Mouse (Mus musculus) midbrain, embryonic 15.5 days (tissue): ENCODE measurements around the gene Tram2. TPM values are rescaled to one million over a fixed set of nuclear protein-coding genes. Genes with fewer than 3 reads are reported as not detected.
A peak's percentile ranks its signal among the peaks of the same experiment; 100 is the strongest.

Source experiments
- ATAC-seq: fragments of 200-750 bp; cut with Nextera tagmentation; replicated peaks from 2 replicates; pipeline ENCODE4 v1.8.0; 2017; ENCODE audit warnings: moderate TSS enrichment
- H3K27ac ChIP-seq: fragments of 300-500 bp; sonication (generic); 2 replicates; pipeline ENCODE4 v1.5.1; 2015; ENCODE audit warnings: mild to moderate bottlenecking, inconsistent platforms
- H3K27me3 ChIP-seq: fragments of 300-500 bp; sonication (generic); replicated peaks from 2 replicates; pipeline ENCODE4 v1.6.1; 2015; ENCODE audit warnings: inconsistent platforms
- H3K36me3 ChIP-seq: fragments of 300-500 bp; sonication (generic); replicated peaks from 2 replicates; pipeline ENCODE4 v1.6.1; 2015; ENCODE audit warnings: inconsistent platforms
- H3K4me1 ChIP-seq: fragments of 300-500 bp; sonication (generic); 2 replicates; pipeline ENCODE4 v1.6.1; 2015; ENCODE audit warnings: inconsistent platforms
- H3K4me2 ChIP-seq: fragments of 300-500 bp; sonication (generic); 2 replicates; pipeline ENCODE4 v1.6.1; 2015; ENCODE audit warnings: inconsistent platforms, mild to moderate bottlenecking, moderate library complexity
- H3K4me3 ChIP-seq: fragments of 300-500 bp; sonication (generic); 2 replicates; pipeline ENCODE4 v1.5.1; 2015; ENCODE audit warnings: mild to moderate bottlenecking, inconsistent platforms
- H3K9ac ChIP-seq: fragments of 300-500 bp; sonication (generic); 2 replicates; pipeline ENCODE4 v1.6.1; 2015; ENCODE audit warnings: mild to moderate bottlenecking, inconsistent platforms
- H3K9me3 ChIP-seq: fragments of 300-500 bp; sonication (generic); 2 replicates; pipeline ENCODE4 v1.6.1; 2016; ENCODE audit warnings: inconsistent platforms
- WGBS: fragments of 180-500 bp; shearing (Covaris S2); methylation state at CpG from one replicate; pipeline ENCODE4 v1.1.7; 2015; ENCODE audit warnings: mixed read lengths; 5-methylcytosine and 5-hydroxymethylcytosine counted together
- polyA plus RNA-seq: library from polyadenylated mRNA; unstranded; fragments of >200 nt; fragmentation: Nextera tagmentation; extraction: Ambion mirVana; gene quantifications from 2 replicates; pipeline ENCODE4 v1.2.1, GENCODE M21; 2015

The Tram2 gene
- polyA plus RNA-seq, 1 experiment from 2014 or later: 2.1 TPM

DNA sequence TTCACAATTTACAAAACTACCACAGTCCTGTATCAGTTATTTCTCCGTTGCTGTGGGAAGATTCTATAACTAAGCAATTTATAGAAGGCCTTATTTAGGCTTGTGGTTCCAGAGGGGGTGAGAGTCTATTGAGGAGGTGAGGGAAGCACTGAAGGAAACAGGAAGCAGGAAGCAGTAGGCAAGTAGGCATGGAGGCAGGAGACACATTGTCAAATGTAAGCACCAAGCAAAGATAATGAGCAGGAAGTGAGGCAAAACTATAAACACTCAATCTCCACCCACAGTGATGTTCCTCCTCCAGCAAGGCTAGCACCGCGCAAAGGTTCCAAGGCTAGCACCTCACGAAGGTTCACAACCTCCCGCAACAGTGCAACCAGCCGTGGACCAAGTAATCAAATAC is 97.3 kb downstream of the Tram2 start:
- no peaks in the 10 kb centered on the region for H3K27me3 ChIP-seq
- no peak overlapping the region for H3K9ac ChIP-seq
- 91% methylated on average over 6 of the region's 6 CpGs for WGBS
- no peak overlapping the region for H3K27ac ChIP-seq
- H3K9me3 ChIP-seq: no peaks in the 10 kb centered on the region
- H3K36me3 ChIP-seq: no peaks in the 10 kb centered on the region
- H3K4me1 ChIP-seq: no peaks in the 10 kb centered on the region
- H3K4me3 ChIP-seq: no peak overlapping the region
- no peak for ATAC-seq
- H3K4me2 ChIP-seq: no peak overlapping the region

DNA sequence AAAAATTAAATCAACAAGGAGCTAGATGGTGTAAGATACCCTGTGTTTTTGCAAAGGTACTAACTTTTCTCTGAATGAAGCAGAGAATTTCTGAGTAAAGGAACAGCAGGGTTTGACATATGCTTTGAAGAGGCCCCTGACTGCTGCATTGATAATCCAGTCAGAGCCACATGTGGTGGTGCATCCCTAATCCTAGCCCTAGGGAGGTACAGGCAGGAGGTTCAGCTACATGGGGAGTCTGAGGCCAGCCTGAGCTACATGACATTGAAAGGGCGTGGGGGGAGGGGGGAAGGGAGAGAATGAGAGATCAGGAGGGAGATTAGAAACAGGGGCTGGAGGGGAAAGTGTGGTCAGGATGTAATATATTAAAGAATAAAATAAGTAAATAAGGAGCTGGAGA is 98.5 kb downstream of the Tram2 start:
- 0 out of 2 replicates have a peak, but pooled peaks have one; percentile 54 for ATAC-seq
- H3K4me3 ChIP-seq: no peak overlapping the region
- H3K9ac ChIP-seq: no peak overlapping the region
- no peaks in the 10 kb centered on the region for H3K9me3 ChIP-seq
- no peak overlapping the region for H3K27ac ChIP-seq
- WGBS: 67% methylated on average over 1 of the region's 1 CpGs
- H3K27me3 ChIP-seq: no peaks in the 10 kb centered on the region
- H3K4me1 ChIP-seq: no peaks in the 10 kb centered on the region
- no peaks in the 10 kb centered on the region for H3K36me3 ChIP-seq
- H3K4me2 ChIP-seq: no peak overlapping the region

DNA sequence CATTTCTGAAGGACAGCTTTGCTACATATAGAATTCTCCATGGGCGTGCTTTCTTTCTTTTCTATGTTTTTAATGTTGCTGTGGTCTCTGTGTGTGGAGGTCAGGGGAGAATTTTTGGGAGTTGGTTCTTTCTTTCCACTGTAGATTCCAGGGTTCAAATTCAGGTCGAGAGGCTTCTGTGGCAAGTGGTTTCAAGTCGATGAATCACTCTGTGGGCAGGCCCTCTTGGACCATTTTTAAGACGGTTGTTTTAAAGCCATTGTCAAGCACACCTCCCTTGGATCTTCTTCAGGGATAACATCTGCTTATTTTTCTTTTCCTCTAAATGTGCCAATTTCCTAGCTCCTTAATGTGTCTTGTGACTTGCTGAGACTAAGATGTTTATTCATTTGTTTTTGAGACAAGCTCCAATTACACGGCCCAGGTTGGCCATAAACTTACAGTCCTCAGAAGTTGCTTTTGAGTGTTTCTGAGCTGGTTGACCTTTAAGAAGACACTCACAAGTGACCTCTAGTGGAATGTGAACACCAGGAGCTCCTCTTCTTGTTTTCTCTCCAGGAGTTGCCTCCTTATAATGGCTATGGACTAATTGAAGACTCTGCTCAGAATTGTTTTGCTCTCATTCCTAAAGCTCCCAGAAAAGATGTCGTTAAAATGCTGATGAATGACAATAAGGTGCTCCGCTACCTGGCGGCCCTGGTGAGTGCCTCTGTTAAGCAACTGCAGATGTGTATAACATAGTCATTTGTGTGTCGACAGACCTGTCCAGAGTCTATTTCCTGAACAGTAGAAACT is 104.5 kb downstream of the Tram2 start:
- no peak overlapping the region for H3K4me2 ChIP-seq
- H3K4me1 ChIP-seq: no peaks in the 10 kb centered on the region
- no peak for ATAC-seq
- no peaks in the 10 kb centered on the region for H3K9me3 ChIP-seq
- no peaks in the 10 kb centered on the region for H3K27me3 ChIP-seq
- 77% methylated on average over 9 of the region's 9 CpGs for WGBS
- no peak overlapping the region for H3K9ac ChIP-seq
- H3K4me3 ChIP-seq: no peak overlapping the region
- no peak overlapping the region for H3K27ac ChIP-seq
- no peaks in the 10 kb centered on the region for H3K36me3 ChIP-seq

DNA sequence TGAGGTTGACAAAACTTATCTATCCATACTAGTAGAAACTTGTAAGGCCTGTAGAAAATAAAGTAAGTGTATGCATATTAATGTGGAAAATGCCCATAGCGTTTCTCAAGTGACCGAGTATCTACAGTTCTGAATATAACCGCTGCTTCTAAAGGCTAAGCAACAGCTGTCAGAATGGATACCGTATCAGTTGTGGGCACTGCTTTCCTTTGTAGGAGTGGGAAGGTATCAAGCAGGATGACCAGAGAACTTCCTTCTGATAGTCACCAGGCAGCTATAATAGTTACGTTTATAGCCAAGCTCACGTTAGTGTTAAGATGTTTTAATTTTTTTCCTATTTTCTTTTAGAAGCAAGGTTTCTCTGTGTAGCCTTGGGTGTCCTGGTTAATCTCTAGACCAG is 105.6 kb downstream of the Tram2 start:
- Histone ChIP-seq H3K27ac (no peak overlapping the region), H3K4me1 (no peaks in the 10 kb centered on the region), H3K4me2 (no peak overlapping the region), H3K36me3 (no peaks in the 10 kb centered on the region), H3K27me3 (no peaks in the 10 kb centered on the region), H3K9ac (no peak overlapping the region), H3K4me3 (no peak overlapping the region), H3K9me3 (no peaks in the 10 kb centered on the region)
- no peak for ATAC-seq
- WGBS: 95% methylated on average over 6 of the region's 6 CpGs

DNA sequence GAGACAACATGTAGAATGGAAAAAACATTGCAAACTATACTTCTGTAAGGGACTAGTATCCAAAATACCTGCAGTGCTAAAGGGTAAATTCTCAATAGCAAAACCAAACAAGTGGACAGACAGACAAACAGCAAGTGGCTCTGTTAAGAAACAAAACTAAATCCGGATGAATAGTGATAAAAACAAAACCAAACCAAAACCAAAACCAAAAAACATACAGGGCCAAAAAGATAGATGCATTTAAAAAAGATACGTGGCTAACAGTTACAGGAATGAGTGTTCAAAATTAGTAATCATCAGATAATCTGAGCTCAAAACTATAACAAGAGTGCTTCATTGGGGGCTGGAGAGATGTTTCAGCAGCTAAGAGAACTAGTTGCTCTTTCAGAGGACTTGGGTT is 109.4 kb downstream of the Tram2 start:
- WGBS: 78% methylated on average over 2 of the region's 2 CpGs
- no peaks in the 10 kb centered on the region for H3K36me3 ChIP-seq
- H3K4me2 ChIP-seq: no peak overlapping the region
- H3K9me3 ChIP-seq: no peaks in the 10 kb centered on the region
- H3K4me3 ChIP-seq: no peak overlapping the region
- H3K4me1 ChIP-seq: no peaks in the 10 kb centered on the region
- no peak for ATAC-seq
- H3K9ac ChIP-seq: no peak overlapping the region
- H3K27me3 ChIP-seq: no peaks in the 10 kb centered on the region
- H3K27ac ChIP-seq: no peak overlapping the region

DNA sequence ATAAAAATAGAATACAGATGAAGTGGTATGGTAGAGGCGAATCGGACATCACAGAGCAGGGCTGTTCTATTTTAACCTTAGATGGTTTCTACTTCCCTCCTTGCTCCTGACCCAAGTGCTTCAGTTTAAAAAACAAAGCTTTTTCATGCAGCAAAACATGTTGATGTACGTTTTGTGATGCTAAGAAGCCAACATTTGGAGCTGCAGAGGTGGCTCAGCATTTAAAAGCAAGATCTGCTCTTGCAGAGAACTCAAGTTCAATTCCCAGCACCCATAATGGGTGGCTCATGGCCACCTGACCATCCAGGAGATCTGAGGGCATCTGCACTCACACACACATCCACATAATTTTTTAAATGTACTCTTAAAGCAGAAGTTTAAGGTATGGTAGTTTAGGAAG is 124.2 kb downstream of the Tram2 start:
- H3K27me3 ChIP-seq: no peaks in the 10 kb centered on the region
- no peak overlapping the region for H3K4me3 ChIP-seq
- H3K4me2 ChIP-seq: no peak overlapping the region
- H3K9ac ChIP-seq: no peak overlapping the region
- H3K27ac ChIP-seq: no peak overlapping the region
- no peaks in the 10 kb centered on the region for H3K36me3 ChIP-seq
- H3K4me1 ChIP-seq: peaks cover 12% of the 10 kb centered on the region
- WGBS: 87% methylated on average over 3 of the region's 3 CpGs
- no peaks in the 10 kb centered on the region for H3K9me3 ChIP-seq
- no peak for ATAC-seq

DNA sequence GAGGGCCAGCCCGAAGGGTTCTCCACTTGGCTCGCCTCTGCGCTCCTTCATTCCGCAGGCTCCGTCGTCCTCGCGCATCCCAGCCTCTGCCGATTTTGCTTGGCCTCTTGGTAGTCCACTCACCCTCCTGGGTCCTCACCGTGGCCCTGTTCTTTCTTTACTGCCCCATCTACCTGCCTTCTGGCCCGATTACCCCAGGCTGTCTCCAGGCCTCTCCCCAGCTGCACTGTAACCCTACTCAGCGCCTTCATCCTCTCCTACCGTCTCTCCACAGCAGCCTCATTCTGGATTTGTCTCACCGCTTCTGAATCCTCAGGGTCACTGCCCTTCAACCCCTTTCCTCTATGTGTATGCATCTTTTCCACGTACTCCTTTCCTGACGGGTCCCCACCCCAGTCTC is 127.2 kb downstream of the Tram2 start:
- ATAC-seq: peak; percentile 83; the same call in 1 of the 2 replicates
- Histone ChIP-seq H3K9me3 (no peaks in the 10 kb centered on the region), H3K9ac (peak overlapping the region; percentile 80), H3K27me3 (no peaks in the 10 kb centered on the region), H3K4me3 (peak overlapping the region; percentile 63), H3K4me1 (peaks cover 12% of the 10 kb centered on the region), H3K27ac (peak overlapping the region; percentile 87), H3K4me2 (peak overlapping the region; percentile 68), H3K36me3 (no peaks in the 10 kb centered on the region)
- under 1% methylated on average over 16 of the region's 16 CpGs for WGBS

DNA sequence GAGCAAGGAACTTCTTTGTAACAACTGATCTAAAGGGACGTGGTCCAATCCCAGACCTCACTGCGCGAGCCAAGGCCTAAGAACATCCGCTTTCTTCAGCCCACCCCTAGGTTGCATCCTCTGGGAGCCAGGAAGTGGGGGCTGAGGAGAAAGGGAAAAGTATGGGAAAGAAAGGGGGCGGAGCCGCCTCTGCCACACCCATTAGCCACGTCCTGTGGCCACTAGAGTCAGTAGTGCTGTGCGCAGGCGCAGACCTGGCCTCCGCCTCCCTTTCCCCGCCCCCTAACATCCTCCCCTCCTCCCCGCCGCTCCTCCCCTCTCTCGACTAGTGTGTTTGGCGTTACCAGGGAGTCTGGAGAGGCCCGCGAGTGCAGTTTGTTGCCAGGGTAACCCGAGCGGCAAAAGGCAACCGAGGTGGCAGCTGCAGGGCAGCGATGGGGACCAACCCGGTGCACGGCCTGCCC is 127.7 kb downstream of the Tram2 start, which contains the start of gene Efhc1:
Gene Efhc1, plus strand, starts transcription at position 327 of the 464 bp plus-strand sequence.
- H3K4me1 ChIP-seq: peaks cover 12% of the 10 kb centered on the region
- peak; percentile 98 for ATAC-seq
- peak within 1 kb of the TSS; percentile 87 for H3K27ac ChIP-seq
- H3K4me2 ChIP-seq: peak within 1 kb of the TSS; percentile 68
- H3K9ac ChIP-seq: peak within 1 kb of the TSS; percentile 80
- no peaks in the 10 kb centered on the region for H3K36me3 ChIP-seq
- H3K4me3 ChIP-seq: peak within 1 kb of the TSS; percentile 63
- under 1% methylated on average over 20 of the region's 23 CpGs for WGBS
- no peaks in the 10 kb centered on the region for H3K27me3 ChIP-seq
- no peaks in the 10 kb centered on the region for H3K9me3 ChIP-seq

Other genes with a start within 250 kb of the Tram2 start
- 23.7 and 24.2 TPM in 2 replicates for gene Paqr8, start 188.6 kb downstream of the Tram2 start, polyA plus RNA-seq
- gene Efhc1, start 127.6 kb downstream of the Tram2 start, polyA plus RNA-seq: 1.6 and 1.8 TPM in 2 replicates
- 15.5 and 16.3 TPM in 2 replicates for gene Tmem14a, start 139.3 kb upstream of the Tram2 start, polyA plus RNA-seq
- 0.25 and 0.33 TPM in 2 replicates for gene Gsta3, start 161.4 kb upstream of the Tram2 start, polyA plus RNA-seq